Mouse (Mus musculus) CD8-positive naive resting alpha-beta T cell, adult 57 days (primary cell): ENCODE measurements around the gene Zfp518b. TPM values are rescaled to one million over a fixed set of nuclear protein-coding genes. Genes with fewer than 3 reads are reported as not detected.

ENCODE experiments used
- total RNA-seq: library from RNA; stranded (reverse); gene quantifications from one replicate; pipeline ENCODE4 v1.2.4, GENCODE M21; 2023

Zfp518b gene
- total RNA-seq: 1.3 TPM

DNA sequence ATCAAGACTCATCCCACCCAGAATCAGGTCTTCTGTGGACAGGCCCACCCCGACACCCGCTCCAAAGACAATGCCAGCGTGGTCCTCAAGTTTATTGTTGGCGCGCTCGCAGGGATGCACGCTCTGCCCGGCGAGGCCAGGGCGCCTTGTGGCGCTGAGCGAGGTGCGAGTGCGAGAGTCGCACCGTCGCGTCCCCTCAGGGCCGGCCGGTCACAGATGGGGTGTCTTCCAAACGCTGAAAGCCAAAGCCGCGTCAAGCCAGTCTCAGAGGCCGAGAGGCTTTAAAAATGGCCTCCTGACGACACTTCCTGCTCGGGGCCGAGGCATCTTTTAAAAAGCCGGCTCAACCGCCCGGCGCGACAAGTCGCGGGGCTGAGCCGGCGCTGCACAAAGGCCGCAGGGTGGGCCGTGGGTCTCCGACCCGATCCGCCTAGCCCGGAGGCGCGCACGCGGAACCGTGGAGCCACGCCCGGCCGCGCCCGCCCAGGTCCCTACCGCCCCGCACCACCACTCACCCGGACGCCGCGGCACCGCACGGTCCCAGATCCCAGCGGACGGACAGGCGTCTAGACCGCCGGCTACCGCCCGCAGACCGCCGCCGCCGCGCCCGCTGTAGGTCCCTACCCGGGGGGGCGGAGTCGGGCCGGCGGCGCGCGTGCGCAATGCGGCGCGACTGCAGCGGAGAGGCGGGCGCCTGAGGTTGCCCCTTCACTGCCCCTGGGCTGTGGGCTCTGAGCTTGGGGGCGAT lies at the start of gene Zfp518b:
Gene Zfp518b (minus strand): TSS at position 663 of the 748 bp plus-strand sequence.

Other genes with a start within 250 kb of the Zfp518b start
- 24.4 TPM for gene Slc2a9, start 181.7 kb downstream of the Zfp518b start, total RNA-seq
- 318 TPM for gene Wdr1, start 121.6 kb downstream of the Zfp518b start, total RNA-seq
- gene Clnk, start 192.0 kb upstream of the Zfp518b start, total RNA-seq: not detected